Mouse (Mus musculus) thymus, adult 2 months (tissue): ENCODE data around the gene Dpp6. TPM values are rescaled to one million over a fixed set of nuclear protein-coding genes. Genes with fewer than 3 reads are reported as not detected.

ENCODE experiments used
- DNase-seq: peaks from one replicate; pipeline ENCODE4 v3.0.0; 2021
- H3K27ac ChIP-seq: fragments of 200-500 bp; 2 replicates; pipeline ENCODE4 v1.5.1; 2012; ENCODE audit warnings: low read length, control low read depth; ENCODE audit not compliant: control insufficient read depth, insufficient read depth
- H3K27me3 ChIP-seq: fragments of 200-500 bp; 2 replicates; pipeline ENCODE4 v1.6.1; 2012; ENCODE audit warnings: mild to moderate bottlenecking, low read length, moderate library complexity, mixed read lengths; ENCODE audit not compliant: control insufficient read depth, insufficient read depth
- H3K36me3 ChIP-seq: fragments of 200-500 bp; 2 replicates; pipeline ENCODE4 v1.6.1; 2012; ENCODE audit warnings: mild to moderate bottlenecking, low read length, moderate library complexity; ENCODE audit not compliant: control insufficient read depth, insufficient read depth
- H3K4me1 ChIP-seq: fragments of 200-500 bp; replicated peaks from 2 replicates; pipeline ENCODE4 v1.6.1; 2012; ENCODE audit warnings: low read length; ENCODE audit not compliant: control insufficient read depth, insufficient read depth
- H3K4me3 ChIP-seq: fragments of 200-500 bp; 2 replicates; pipeline ENCODE4 v1.5.1; 2012; ENCODE audit warnings: mild to moderate bottlenecking, low read length, control low read depth, moderate library complexity; ENCODE audit not compliant: control insufficient read depth, insufficient read depth
- CTCF ChIP-seq: fragments of 200-500 bp; IDR thresholded peaks from 2 replicates; pipeline ENCODE4 v1.5.1; 2012; ENCODE audit warnings: mild to moderate bottlenecking, control low read depth, low read length, moderate library complexity, borderline replicate concordance; ENCODE audit not compliant: control insufficient read depth, poor library complexity, insufficient read depth; ENCODE audit errors: extremely low read depth
- POLR2A ChIP-seq: fragments of 200-500 bp; IDR thresholded peaks from 2 replicates; pipeline ENCODE4 v1.6.1; 2012; ENCODE audit warnings: mild to moderate bottlenecking, low read length, control low read depth, moderate library complexity; ENCODE audit not compliant: control insufficient read depth, poor library complexity, insufficient read depth; ENCODE audit errors: extremely low read depth
- WGBS: fragments of 180-500 bp; shearing (Covaris S2); methylation state at CpG from one replicate; pipeline ENCODE4 v1.1.7; 2018; 5-methylcytosine and 5-hydroxymethylcytosine counted together
- polyA plus RNA-seq: library from polyadenylated mRNA; depleted of rRNA; stranded (reverse); fragments of >200 nt; gene quantifications from 2 replicates; pipeline ENCODE4 v1.2.3, GENCODE M21; 2012

The Dpp6 gene
- polyA plus RNA-seq, 1 experiment = 4.8 TPM

- Histone ChIP-seq H3K27me3 (no peaks in the 10 kb centered on the region), H3K4me1 (no peaks in the 10 kb centered on the region), H3K4me3 (no peak overlapping the region), H3K36me3 (no peaks in the 10 kb centered on the region), H3K27ac (no peak overlapping the region)
- TF ChIP-seq POLR2A = no peak
- DNase-seq = no peak
- WGBS = 82% methylated on average over 3 of the region's 3 CpGs
Observed at GRCm38 (mm10) chr5:27322895-27323792, 506.1 kb downstream of the Dpp6 start.

- H3K27me3 ChIP-seq = no peaks in the 10 kb centered on the region
- H3K4me1 ChIP-seq = no peaks in the 10 kb centered on the region
- TF ChIP-seq POLR2A (no peak), CTCF (no peak)
- no peak overlapping the region for H3K27ac ChIP-seq
- no peaks in the 10 kb centered on the region for H3K36me3 ChIP-seq
- DNase-seq = no peak
- no peak overlapping the region for H3K4me3 ChIP-seq
- WGBS = 74% methylated on average over 3 of the region's 3 CpGs
Observed at GRCm38 (mm10) chr5:27324346-27324928, 507.4 kb downstream of the Dpp6 start.

DNA sequence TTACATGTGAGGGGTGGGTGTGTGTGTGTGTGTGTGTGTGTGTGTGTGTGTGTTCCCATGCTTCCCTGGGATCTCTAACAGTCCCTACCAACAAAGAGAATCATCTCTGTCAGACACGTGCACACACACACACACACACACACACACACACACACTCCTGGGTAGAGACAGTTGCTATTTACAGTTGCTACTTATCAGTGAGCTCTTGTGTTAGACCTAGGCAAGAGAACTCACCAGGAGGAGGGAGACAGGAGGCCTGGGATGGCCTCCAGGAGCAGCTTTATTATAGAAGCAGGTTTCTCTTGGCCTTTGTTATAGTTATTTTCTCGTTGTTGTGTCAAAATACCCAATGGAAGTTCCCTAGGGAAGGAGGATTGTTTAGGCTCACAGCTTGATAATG, 519.7 kb downstream of the Dpp6 start:
- Histone ChIP-seq H3K27ac (no peak overlapping the region), H3K36me3 (no peaks in the 10 kb centered on the region), H3K27me3 (no peaks in the 10 kb centered on the region), H3K4me3 (no peak overlapping the region), H3K4me1 (no peaks in the 10 kb centered on the region)
- 80% methylated on average over 2 of the region's 2 CpGs for WGBS
- TF ChIP-seq CTCF (no peak), POLR2A (no peak)
- DNase-seq = no peak

GRCm38 (mm10) chr5:27339196-27340030, 522.4 kb downstream of the Dpp6 start:
- no peaks in the 10 kb centered on the region for H3K27me3 ChIP-seq
- TF ChIP-seq POLR2A (no peak), CTCF (no peak)
- no peak overlapping the region for H3K4me3 ChIP-seq
- no peaks in the 10 kb centered on the region for H3K36me3 ChIP-seq
- no peaks in the 10 kb centered on the region for H3K4me1 ChIP-seq
- H3K27ac ChIP-seq = no peak overlapping the region
- DNase-seq = no peak
- WGBS = 90% methylated on average over 5 of the region's 5 CpGs

DNA sequence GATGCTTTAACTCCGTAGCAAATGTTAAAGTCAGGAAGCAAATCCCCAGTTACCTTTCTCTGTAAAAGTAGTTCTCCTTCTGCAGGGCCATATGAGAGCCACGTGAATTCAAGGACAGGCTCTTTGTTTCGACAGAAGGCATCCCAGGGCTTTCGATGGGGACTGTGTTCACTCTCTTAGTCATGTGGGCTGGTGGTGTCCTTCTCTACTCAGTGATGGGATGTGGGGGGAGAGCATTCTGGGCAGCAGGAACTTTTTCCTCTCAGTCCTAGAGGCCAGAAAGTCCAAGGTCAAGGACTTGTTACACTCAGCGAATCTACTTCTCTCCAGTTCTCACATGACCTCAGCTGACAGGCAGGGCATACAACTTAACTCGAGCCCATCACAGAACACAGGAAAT, 525.3 kb downstream of the Dpp6 start:
- WGBS = 62% methylated on average over 6 of the region's 6 CpGs
- H3K4me3 ChIP-seq = no peak overlapping the region

DNA sequence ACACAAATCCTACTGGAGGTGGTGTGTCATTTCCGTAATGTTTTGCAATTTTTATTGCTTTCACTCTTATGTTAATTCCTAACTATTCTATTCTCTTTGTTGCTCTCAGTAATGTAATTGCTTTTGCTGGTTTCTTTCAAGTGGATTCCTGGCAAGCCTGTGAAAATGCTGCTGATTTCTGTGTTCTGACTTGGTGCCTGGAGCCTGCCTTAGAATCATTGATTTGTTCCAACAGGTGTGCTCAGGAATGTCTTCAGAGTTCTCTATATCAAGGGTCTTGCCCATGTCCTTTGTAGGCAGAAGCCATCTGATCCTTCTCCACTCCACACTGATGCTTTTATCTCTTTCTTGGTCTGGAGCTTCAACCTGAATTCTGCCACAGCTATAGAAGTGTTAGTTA, 526.6 kb downstream of the Dpp6 start:
- Histone ChIP-seq H3K4me3 (no peak overlapping the region), H3K36me3 (no peaks in the 10 kb centered on the region), H3K4me1 (no peaks in the 10 kb centered on the region), H3K27ac (no peak overlapping the region), H3K27me3 (no peaks in the 10 kb centered on the region)
- DNase-seq = no peak
- TF ChIP-seq POLR2A (no peak), CTCF (no peak)
- 79% methylated on average over 1 of the region's 1 CpGs for WGBS

More for the DNA sequence above, 525.3 kb downstream of the Dpp6 start:
- H3K4me1 ChIP-seq = no peaks in the 10 kb centered on the region
- no peaks in the 10 kb centered on the region for H3K27me3 ChIP-seq
- DNase-seq = no peak
- no peaks in the 10 kb centered on the region for H3K36me3 ChIP-seq
- no peak overlapping the region for H3K27ac ChIP-seq
- TF ChIP-seq POLR2A (no peak), CTCF (no peak)
